Mouse (Mus musculus) lung, embryonic 16.5 days (tissue): ENCODE measurements around the gene Grik4. TPM values are rescaled to one million over a fixed set of nuclear protein-coding genes. Genes with fewer than 3 reads are reported as not detected.
A peak's percentile ranks its signal among the peaks of the same experiment; 100 is the strongest.

ENCODE experiments used
- ATAC-seq: fragments of 200-750 bp; cut with Nextera tagmentation; 2 replicates; pipeline ENCODE4 v1.8.0; 2017; ENCODE audit warnings: low read depth, mild to moderate bottlenecking, moderate library complexity
- H3K27ac ChIP-seq: fragments of 300-500 bp; sonication (generic); 2 replicates; pipeline ENCODE4 v1.5.1; 2014; ENCODE audit warnings: mild to moderate bottlenecking, control low read depth, low read length
- H3K27me3 ChIP-seq: fragments of 300-500 bp; sonication (generic); 2 replicates; pipeline ENCODE4 v1.6.1; 2014; ENCODE audit warnings: low read depth, low read length, mixed read lengths; ENCODE audit not compliant: control insufficient read depth, insufficient read depth
- H3K36me3 ChIP-seq: fragments of 300-500 bp; sonication (generic); 2 replicates; pipeline ENCODE4 v1.6.1; 2014; ENCODE audit warnings: low read length; ENCODE audit not compliant: control insufficient read depth, insufficient read depth
- H3K4me1 ChIP-seq: fragments of 300-500 bp; sonication (generic); replicated peaks from 2 replicates; pipeline ENCODE4 v1.6.1; 2014; ENCODE audit warnings: low read length, mixed read lengths; ENCODE audit not compliant: control insufficient read depth, insufficient read depth
- H3K4me2 ChIP-seq: fragments of 300-500 bp; sonication (generic); 2 replicates; pipeline ENCODE4 v1.6.1; 2014; ENCODE audit warnings: low read depth, low read length, control low read depth
- H3K4me3 ChIP-seq: fragments of 300-500 bp; sonication (generic); 2 replicates; pipeline ENCODE4 v1.5.1; 2014; ENCODE audit warnings: mild to moderate bottlenecking, low read length, control low read depth
- H3K9ac ChIP-seq: fragments of 300-500 bp; sonication (generic); 2 replicates; pipeline ENCODE4 v1.6.1; 2014; ENCODE audit warnings: low read length, control low read depth
- H3K9me3 ChIP-seq: fragments of 300-500 bp; sonication (generic); 2 replicates; pipeline ENCODE4 v1.6.1; 2016; ENCODE audit warnings: low read length; ENCODE audit not compliant: control insufficient read depth
- WGBS: fragments of 180-500 bp; shearing (Covaris S2); extraction: QIAGEN DNeasy Blood & Tissue Kit; methylation state at CpG from one replicate; pipeline ENCODE4 v1.1.7; 2014; 5-methylcytosine and 5-hydroxymethylcytosine counted together
- polyA plus RNA-seq: library from polyadenylated mRNA; unstranded; fragments of >200 nt; fragmentation: Nextera tagmentation; extraction: Ambion mirVana; gene quantifications from 2 replicates; pipeline ENCODE4 v1.2.1, GENCODE M21; 2015

The Grik4 gene
- polyA plus RNA-seq, 1 experiment from 2014 or later, result 2.3 TPM

DNA sequence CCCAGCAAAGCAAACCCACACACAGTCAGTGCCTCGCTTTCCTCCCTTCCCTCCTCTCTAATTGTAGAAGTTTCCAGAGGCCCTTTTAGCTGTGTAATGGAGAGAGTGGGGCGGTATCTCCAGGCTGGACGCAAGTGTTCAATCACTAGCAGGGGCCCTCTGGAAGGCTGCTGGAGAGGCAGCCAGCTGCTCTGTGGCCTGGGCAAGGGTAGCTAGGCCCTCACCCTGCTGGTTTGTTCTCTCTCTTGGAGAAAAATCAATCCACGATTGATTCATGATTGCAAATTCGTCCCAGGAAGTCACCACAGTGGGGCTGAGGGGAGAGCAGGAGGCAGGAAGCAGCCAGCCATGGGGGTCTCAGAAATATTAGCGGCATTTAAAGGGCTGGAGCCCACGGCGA, 271.3 kb downstream of the Grik4 start:
- Histone ChIP-seq H3K4me3 (no peak overlapping the region), H3K27ac (peak overlapping the region; percentile 90), H3K36me3 (no peaks in the 10 kb centered on the region), H3K4me1 (peaks cover 9% of the 10 kb centered on the region), H3K9ac (no peak overlapping the region), H3K4me2 (no peak overlapping the region), H3K9me3 (no peaks in the 10 kb centered on the region), H3K27me3 (no peaks in the 10 kb centered on the region)
- WGBS, result 37% methylated on average over 8 of the region's 8 CpGs
- peak; percentile 52; the same call in 1 of the 2 replicates for ATAC-seq

DNA sequence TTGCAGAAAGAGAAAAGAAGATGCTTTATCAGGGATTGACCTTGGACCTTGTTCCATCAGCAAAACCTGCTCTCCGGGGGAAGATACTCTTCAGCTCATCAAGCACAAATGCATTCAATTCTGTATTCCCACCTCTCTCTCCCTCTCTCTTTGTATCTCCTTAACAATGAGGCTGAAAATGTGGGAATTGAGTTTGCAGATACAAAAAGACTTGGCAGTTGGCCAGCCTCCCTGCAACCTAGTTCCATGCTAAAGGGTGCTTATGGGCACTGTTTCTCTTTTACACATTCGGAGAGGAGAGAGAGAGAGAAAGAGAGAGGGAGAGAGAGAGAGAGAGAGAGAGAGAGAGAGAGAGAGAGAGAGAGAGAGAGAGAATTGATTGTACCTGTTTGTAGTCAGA, 273.7 kb downstream of the Grik4 start:
- H3K4me2 ChIP-seq, result no peak overlapping the region
- no peak overlapping the region for H3K27ac ChIP-seq
- H3K4me1 ChIP-seq, result peaks cover 9% of the 10 kb centered on the region
- no peak for ATAC-seq
- no peaks in the 10 kb centered on the region for H3K27me3 ChIP-seq
- no peaks in the 10 kb centered on the region for H3K36me3 ChIP-seq
- H3K4me3 ChIP-seq, result no peak overlapping the region
- no peak overlapping the region for H3K9ac ChIP-seq
- no peaks in the 10 kb centered on the region for H3K9me3 ChIP-seq
- WGBS, result 41% methylated on average over 2 of the region's 2 CpGs

- WGBS, result 68% methylated on average over 1 of the region's 1 CpGs
- ATAC-seq, result no peak
- H3K4me3 ChIP-seq, result no peak overlapping the region
Observed at GRCm38 (mm10) chr9:42661481-42661880, 282.8 kb downstream of the Grik4 start.

GRCm38 (mm10) chr9:42652756-42653155, 291.5 kb downstream of the Grik4 start:
- 79% methylated on average over 2 of the region's 2 CpGs for WGBS
- Histone ChIP-seq H3K4me3 (no peak overlapping the region), H3K9ac (no peak overlapping the region), H3K4me2 (no peak overlapping the region), H3K27me3 (no peaks in the 10 kb centered on the region), H3K27ac (no peak overlapping the region), H3K9me3 (no peaks in the 10 kb centered on the region), H3K4me1 (no peaks in the 10 kb centered on the region), H3K36me3 (no peaks in the 10 kb centered on the region)
- ATAC-seq, result no peak

More at GRCm38 (mm10) chr9:42661481-42661880, 282.8 kb downstream of the Grik4 start:
- no peak overlapping the region for H3K4me2 ChIP-seq
- H3K9ac ChIP-seq, result no peak overlapping the region
- no peaks in the 10 kb centered on the region for H3K27me3 ChIP-seq
- H3K27ac ChIP-seq, result no peak overlapping the region
- H3K36me3 ChIP-seq, result no peaks in the 10 kb centered on the region
- H3K4me1 ChIP-seq, result no peaks in the 10 kb centered on the region
- H3K9me3 ChIP-seq, result no peaks in the 10 kb centered on the region

DNA sequence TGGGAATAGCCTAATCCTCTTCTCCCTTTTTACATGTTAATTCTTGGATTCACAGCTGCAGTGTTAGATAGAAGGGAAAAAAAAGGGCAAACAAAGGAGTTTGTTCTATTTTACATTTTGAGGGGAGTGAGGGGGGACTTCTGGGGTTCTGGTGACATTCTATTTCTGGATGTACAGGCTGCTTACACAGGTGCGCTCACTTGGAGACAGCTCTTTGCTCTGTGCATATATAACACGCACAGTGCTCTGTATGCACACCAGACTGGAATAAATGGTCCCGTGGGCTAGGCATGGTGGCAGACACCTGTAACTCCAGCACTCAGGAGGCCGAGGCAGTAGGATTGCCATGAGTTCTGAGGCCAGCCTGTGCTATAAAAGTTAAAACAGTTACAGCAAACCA, 292.0 kb downstream of the Grik4 start:
- H3K4me2 ChIP-seq, result no peak overlapping the region

GRCm38 (mm10) chr9:42649872-42650271, 294.4 kb downstream of the Grik4 start:
- no peaks in the 10 kb centered on the region for H3K4me1 ChIP-seq
- WGBS, result 59% methylated on average over 5 of the region's 5 CpGs

More for the DNA sequence above, 292.0 kb downstream of the Grik4 start:
- H3K4me1 ChIP-seq, result no peaks in the 10 kb centered on the region
- H3K9ac ChIP-seq, result no peak overlapping the region
- ATAC-seq, result no peak
- H3K4me3 ChIP-seq, result no peak overlapping the region
- no peaks in the 10 kb centered on the region for H3K36me3 ChIP-seq
- 65% methylated on average over 4 of the region's 4 CpGs for WGBS
- no peaks in the 10 kb centered on the region for H3K9me3 ChIP-seq
- H3K27ac ChIP-seq, result no peak overlapping the region
- H3K27me3 ChIP-seq, result no peaks in the 10 kb centered on the region

GRCm38 (mm10) chr9:42648051-42648450, 296.2 kb downstream of the Grik4 start:
- H3K4me2 ChIP-seq, result no peak overlapping the region
- H3K9me3 ChIP-seq, result no peaks in the 10 kb centered on the region
- H3K9ac ChIP-seq, result no peak overlapping the region
- no peaks in the 10 kb centered on the region for H3K36me3 ChIP-seq
- no peak for ATAC-seq
- H3K4me1 ChIP-seq, result no peaks in the 10 kb centered on the region
- WGBS, result 83% methylated on average over 3 of the region's 3 CpGs
- H3K27me3 ChIP-seq, result no peaks in the 10 kb centered on the region
- no peak overlapping the region for H3K4me3 ChIP-seq
- no peak overlapping the region for H3K27ac ChIP-seq

More at GRCm38 (mm10) chr9:42649872-42650271, 294.4 kb downstream of the Grik4 start:
- Histone ChIP-seq H3K27me3 (no peaks in the 10 kb centered on the region), H3K4me2 (no peak overlapping the region), H3K9ac (no peak overlapping the region), H3K36me3 (no peaks in the 10 kb centered on the region), H3K27ac (no peak overlapping the region), H3K9me3 (no peaks in the 10 kb centered on the region), H3K4me3 (no peak overlapping the region)
- ATAC-seq, result no peak

GRCm38 (mm10) chr9:42647596-42647995, 296.7 kb downstream of the Grik4 start:
- 52% methylated on average over 3 of the region's 3 CpGs for WGBS
- Histone ChIP-seq H3K27me3 (no peaks in the 10 kb centered on the region), H3K4me1 (no peaks in the 10 kb centered on the region), H3K27ac (no peak overlapping the region), H3K4me3 (no peak overlapping the region), H3K36me3 (no peaks in the 10 kb centered on the region), H3K9ac (no peak overlapping the region), H3K9me3 (no peaks in the 10 kb centered on the region), H3K4me2 (no peak overlapping the region)
- ATAC-seq, result no peak

GRCm38 (mm10) chr9:42646821-42647220, 297.5 kb downstream of the Grik4 start:
- no peaks in the 10 kb centered on the region for H3K9me3 ChIP-seq
- H3K4me2 ChIP-seq, result no peak overlapping the region
- no peaks in the 10 kb centered on the region for H3K27me3 ChIP-seq
- H3K36me3 ChIP-seq, result no peaks in the 10 kb centered on the region
- no peak for ATAC-seq
- H3K27ac ChIP-seq, result no peak overlapping the region
- 66% methylated on average over 10 of the region's 10 CpGs for WGBS
- no peak overlapping the region for H3K9ac ChIP-seq
- no peak overlapping the region for H3K4me3 ChIP-seq
- no peaks in the 10 kb centered on the region for H3K4me1 ChIP-seq

GRCm38 (mm10) chr9:42645161-42645560, 299.1 kb downstream of the Grik4 start:
- Histone ChIP-seq H3K36me3 (no peaks in the 10 kb centered on the region), H3K4me1 (no peaks in the 10 kb centered on the region), H3K9me3 (no peaks in the 10 kb centered on the region), H3K27me3 (no peaks in the 10 kb centered on the region), H3K9ac (no peak overlapping the region), H3K27ac (no peak overlapping the region), H3K4me3 (no peak overlapping the region), H3K4me2 (no peak overlapping the region)
- 81% methylated on average over 5 of the region's 5 CpGs for WGBS
- no peak for ATAC-seq
